Mouse (Mus musculus) 3134 (cell line): Measurements from ENCODE around the gene Fbxl15.

Experiments used
- DNase-seq: peaks from one replicate; pipeline ENCODE4 v3.0.0-alpha.2; 2011; ENCODE audit warnings: low spot score; ENCODE audit not compliant: insufficient read length; ENCODE audit errors: extremely low read depth

Fbxl15 gene

GRCm38 (mm10) chr19:46328081-46329030 lies at the start of gene Fbxl15:
Gene Fbxl15, plus strand, starts transcription at chr19:46328184.
- DNase-seq, result peak; percentile 95

- no peak for DNase-seq
These were observed 45.7 kb upstream of the Fbxl15 start for GRCm38 (mm10) chr19:46282081-46282849.

DNA sequence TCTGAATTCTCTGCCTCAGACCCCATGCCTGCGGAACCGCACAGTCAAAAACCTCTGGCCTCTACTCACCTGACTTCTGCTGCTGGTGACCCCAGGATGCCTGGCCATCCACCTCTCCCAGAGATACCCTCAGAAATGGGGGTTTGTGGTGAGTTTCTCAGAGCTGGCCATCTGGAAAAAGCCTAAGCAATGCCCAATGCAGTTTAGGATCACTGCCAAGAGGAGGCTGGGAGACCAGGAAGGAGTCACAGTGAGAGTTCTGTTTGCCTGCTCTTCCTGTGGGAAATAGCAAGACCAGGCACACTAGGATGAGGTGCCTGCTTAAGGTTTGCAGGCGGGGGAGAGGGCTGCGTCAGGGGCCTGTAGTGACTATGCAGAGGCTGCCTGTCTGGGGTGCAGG lies 43.3 kb upstream of the Fbxl15 start:
- DNase-seq, result no peak

DNA sequence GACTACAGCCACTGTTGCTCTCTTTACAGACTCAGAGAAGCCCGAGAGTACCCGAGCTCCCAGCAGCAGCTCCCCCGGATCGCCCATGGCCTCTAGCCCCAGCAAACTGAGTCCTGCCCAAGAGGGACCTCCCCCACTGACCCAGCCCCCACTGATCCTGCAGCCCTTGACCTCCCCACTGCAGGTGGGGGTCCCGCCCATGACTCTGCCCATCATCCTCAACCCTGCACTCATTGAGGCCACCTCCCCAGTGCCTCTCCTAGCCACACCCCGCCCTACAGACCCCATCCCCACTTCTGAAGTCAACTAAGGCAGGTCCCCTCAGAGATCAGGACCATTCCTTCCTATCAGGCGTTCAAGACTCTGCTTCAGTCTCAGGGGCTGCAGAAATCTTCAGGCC lies 42.4 kb upstream of the Fbxl15 start:
- no peak for DNase-seq

GRCm38 (mm10) chr19:46286047-46286446 lies 41.9 kb upstream of the Fbxl15 start:
- DNase-seq, result no peak

GRCm38 (mm10) chr19:46286926-46287325 lies 41.1 kb upstream of the Fbxl15 start:
- no peak for DNase-seq

DNA sequence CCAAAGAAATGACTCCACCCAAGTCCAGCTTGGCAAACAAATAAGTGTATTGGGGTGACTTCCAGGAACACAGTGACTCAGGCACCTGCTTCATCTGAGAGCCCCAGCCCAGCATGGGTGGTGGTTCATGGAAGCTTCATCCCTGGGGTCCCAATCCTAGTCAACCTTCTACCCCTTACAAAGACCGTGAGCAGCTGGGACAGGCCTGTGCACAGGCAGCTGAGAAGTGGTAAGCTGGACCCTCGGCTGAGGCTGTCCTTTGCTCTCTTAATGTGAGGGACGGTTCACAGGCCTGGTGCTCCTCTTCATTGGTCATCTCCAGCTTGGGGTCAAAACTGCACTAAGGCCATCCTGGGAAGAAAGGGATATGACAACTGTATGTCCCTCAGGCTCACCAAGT lies 40.4 kb upstream of the Fbxl15 start:
- no peak for DNase-seq

GRCm38 (mm10) chr19:46290535-46291105 lies 37.4 kb upstream of the Fbxl15 start:
- DNase-seq, result no peak

DNA sequence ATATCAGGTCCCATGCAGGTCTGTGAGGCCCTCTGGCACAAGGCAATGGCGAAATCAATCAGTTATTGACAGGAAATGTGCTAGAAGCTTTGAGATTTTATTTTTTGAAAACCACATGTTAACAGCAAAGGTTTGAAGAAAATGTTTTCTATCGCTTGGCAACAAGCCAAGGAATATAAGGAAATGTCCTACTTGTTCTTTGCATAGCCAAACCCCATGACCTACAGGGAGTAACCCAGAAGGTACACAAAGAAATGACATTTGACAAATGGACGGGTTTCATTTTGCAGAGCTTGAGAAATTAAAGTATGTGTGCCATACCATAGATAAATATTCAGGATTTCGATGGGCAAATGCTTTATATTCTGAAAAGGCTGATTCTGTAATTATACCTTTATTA lies 31.0 kb upstream of the Fbxl15 start:
- DNase-seq, result no peak

DNA sequence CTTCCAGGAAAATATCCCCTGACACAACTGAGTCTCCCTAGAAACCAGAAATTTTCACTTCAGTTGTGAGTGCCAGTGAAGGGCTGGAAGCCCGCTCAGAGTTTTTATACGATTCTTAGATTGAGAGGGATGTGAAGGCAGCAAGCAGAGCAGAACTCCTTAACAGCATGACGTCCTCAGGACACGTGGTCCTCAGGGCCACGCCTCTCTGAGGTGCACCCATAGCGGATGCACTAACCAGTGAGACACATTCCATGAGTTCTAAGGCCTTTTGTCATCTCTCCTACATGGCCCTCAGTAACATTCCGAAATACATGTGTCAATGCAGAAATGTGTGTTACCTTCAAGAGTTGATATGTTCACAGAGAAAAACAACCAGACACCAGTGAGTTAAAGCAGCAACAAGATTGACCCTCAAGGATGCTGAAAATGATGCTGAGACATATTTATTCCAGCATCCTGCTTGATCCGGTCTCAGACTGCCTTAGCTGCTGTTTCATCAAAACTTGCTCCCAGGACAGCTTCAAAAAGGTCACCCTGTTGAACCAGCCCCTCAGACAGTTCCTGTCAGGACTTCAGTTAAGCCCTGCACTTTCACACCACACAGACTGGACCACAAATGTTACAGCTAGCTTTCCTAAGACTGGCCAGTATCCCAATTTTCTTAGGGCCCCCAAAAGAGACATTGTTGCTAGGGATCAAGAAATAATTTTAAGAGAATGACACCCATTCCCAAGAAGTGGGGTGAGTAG lies 27.5 kb upstream of the Fbxl15 start:
- DNase-seq, result no peak

GRCm38 (mm10) chr19:46302551-46302950 lies 25.4 kb upstream of the Fbxl15 start:
- no peak for DNase-seq

- no peak for DNase-seq
These were observed 24.5 kb upstream of the Fbxl15 start for GRCm38 (mm10) chr19:46303251-46304215.

DNA sequence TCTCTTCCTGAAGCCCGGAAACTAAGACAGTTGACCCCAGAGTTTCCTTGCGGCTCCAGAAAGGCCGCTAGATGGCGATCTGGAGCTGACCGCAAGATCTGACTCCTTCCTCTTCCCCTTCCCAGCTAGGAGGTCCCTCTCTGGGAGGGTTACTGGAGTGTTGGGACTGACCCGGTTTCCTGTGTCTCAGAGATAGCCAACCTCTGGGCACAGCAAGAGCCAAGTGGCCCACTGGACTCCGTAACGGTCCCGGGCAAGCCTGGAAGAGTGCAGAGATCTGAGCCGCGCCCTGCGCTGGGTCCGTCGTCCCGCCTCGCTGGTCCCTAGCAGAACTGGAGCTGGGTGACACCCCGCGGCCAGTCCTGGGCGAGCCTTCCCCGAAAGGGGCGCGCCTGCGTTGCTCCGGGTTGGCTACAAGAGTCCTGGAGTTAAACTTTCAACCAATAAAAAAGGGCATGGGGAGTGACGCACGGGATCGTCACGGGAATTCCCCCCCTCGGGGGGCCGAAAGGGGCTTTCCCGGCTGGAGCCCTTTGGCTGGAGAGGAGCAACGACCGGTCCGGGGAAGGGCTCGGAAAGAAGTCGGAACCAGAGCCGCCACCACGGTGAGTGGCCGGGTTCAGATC lies 23.7 kb upstream of the Fbxl15 start, which contains the start of gene Nfkb2:
TSS of gene Nfkb2 (plus strand) at position 105 of the 626 bp plus-strand sequence.
- DNase-seq, result peak; percentile 99

DNA sequence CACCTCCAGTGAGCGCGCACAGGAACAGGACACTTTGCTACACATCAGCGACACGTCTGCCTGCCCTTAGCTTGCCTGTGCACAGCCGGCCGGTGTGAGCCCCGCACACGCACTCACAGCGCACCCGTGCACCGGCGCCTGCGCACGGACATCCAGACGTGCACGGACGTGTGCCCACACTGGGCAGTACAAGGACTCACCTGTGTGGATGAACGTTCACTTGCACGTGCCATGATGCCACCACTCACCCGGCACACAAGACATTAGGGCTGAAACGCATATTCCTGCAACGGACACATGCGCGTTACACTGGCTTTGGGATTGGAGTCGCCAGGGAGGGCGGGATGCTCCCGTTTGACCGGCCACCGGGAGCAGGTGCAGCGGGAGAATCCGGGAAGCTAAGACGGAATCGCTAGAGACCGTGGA lies 23.1 kb upstream of the Fbxl15 start:
- no peak for DNase-seq

DNA sequence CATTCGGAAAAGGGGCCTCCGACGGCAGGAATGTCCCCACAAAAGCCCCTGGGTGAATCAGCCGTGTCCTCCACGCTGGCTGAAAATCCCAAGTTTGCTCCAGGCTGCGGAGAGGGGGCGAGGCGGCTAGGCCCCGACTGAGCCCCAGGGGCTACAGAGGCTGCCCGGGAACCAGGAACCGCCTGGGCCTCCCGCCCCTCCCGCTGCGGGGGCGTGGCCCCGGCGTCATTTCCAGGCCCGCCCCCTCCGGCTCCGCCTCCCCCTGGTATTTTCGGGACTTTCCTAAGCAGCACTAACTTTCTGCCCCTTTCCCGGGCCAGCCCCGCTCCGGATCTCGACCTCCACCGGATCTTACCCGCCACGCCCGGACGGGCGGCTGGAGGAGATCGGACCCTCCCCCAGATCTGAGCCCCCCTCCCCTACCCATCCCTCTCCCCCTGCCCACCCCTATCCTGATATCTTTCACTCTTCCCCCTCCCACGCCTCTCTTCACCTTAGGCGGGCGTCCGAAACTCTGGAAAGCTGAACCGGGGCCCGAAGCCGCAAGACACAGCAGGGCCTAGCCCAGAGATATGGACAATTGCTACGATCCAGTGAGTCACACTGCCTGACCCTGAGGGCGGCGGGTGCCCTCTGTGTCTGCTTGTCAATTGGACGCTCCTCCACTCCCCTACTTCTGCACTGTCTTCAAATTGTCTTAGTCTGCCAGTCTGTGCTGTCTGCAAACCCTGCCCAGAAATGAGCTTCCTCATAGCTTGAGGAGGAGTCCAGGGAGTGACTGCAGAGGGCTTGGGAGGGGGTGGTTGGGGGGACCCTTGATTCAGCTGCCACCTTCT lies 22.3 kb upstream of the Fbxl15 start:
- peak; percentile 96 for DNase-seq

DNA sequence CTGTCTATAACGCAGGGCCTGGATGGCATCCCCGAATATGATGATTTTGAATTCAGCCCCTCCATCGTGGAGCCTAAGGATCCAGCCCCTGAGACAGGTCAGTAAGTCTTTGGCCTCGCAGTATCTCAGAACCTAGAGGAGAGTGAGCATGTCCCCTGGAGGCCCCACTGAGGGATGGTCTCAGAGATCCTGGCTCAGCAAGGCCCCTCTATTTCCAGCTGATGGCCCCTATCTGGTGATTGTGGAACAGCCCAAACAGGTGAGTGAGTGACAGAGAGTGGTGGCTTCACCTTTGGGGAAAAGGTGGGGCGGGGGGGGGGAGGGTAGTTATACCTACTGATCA lies 21.7 kb upstream of the Fbxl15 start:
- DNase-seq, result no peak

DNA sequence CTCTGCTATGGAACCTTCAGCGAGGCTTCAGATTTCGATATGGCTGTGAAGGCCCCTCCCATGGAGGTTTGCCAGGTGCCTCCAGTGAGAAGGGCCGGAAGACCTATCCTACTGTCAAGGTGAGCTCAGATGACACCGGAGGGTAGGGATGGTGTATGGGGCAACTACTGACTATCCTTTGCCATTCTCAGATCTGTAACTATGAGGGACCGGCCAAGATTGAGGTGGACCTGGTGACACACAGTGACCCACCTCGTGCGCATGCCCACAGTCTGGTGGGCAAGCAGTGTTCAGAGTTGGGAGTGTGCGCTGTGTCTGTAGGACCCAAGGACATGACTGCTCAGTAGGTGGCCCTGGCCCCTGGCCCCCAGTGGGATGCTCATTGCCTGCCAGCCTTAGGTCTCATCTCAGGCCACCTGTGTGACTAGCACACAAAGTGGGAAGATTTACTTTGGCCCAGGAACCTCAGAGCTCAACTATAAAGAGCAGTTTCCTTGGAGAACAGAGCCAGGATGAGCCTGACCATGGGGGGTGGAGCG lies 21.2 kb upstream of the Fbxl15 start:
- no peak for DNase-seq

- no peak for DNase-seq
These were observed 20.2 kb upstream of the Fbxl15 start for GRCm38 (mm10) chr19:46307781-46308180.
